Mouse (Mus musculus) urinary bladder, postnatal 14 days (tissue): Measurements from ENCODE around the gene Tpgs1.

Experiments used
- DNase-seq: peaks from one replicate; pipeline ENCODE4 v3.0.0; 2021; ENCODE audit warnings: low spot score

Gene Tpgs1

GRCm38 (mm10) chr10:79668076-79668475, 1.1 kb upstream of the Tpgs1 start:
- DNase-seq = no peak

GRCm38 (mm10) chr10:79669576-79670057, 448 bp downstream of the Tpgs1 start:
- DNase-seq = peak; percentile 73

- no peak for DNase-seq
Observed at GRCm38 (mm10) chr10:79670071-79670888, 1.1 kb downstream of the Tpgs1 start.

- no peak for DNase-seq
Observed at GRCm38 (mm10) chr10:79671396-79672087, 2.4 kb downstream of the Tpgs1 start.

- DNase-seq = no peak
Observed at GRCm38 (mm10) chr10:79672088-79672455, 2.9 kb downstream of the Tpgs1 start.

GRCm38 (mm10) chr10:79673054-79673453, 3.9 kb downstream of the Tpgs1 start:
- no peak for DNase-seq

GRCm38 (mm10) chr10:79675346-79676035, 6.3 kb downstream of the Tpgs1 start:
- DNase-seq = no peak

GRCm38 (mm10) chr10:79680606-79681495, 11.7 kb downstream of the Tpgs1 start:
- DNase-seq = no peak

GRCm38 (mm10) chr10:79681591-79682245, 12.5 kb downstream of the Tpgs1 start, which contains the start of gene Cdc34:
Gene Cdc34, plus strand, starts transcription at chr10:79682195.
- peak; percentile 99 for DNase-seq

GRCm38 (mm10) chr10:79682551-79682915, 13.4 kb downstream of the Tpgs1 start:
- DNase-seq = peak; percentile 33

GRCm38 (mm10) chr10:79682916-79683582, 13.9 kb downstream of the Tpgs1 start:
- peak; percentile 67 for DNase-seq

GRCm38 (mm10) chr10:79683726-79684640, 14.8 kb downstream of the Tpgs1 start:
- no peak for DNase-seq

- no peak for DNase-seq
Observed at GRCm38 (mm10) chr10:79684770-79685600, 15.8 kb downstream of the Tpgs1 start.

GRCm38 (mm10) chr10:79686219-79686618, 17.1 kb downstream of the Tpgs1 start:
- no peak for DNase-seq

- DNase-seq = no peak
Observed at GRCm38 (mm10) chr10:79686691-79687090, 17.5 kb downstream of the Tpgs1 start.

- no peak for DNase-seq
Observed at GRCm38 (mm10) chr10:79687513-79687912, 18.3 kb downstream of the Tpgs1 start.

- DNase-seq = no peak
Observed at GRCm38 (mm10) chr10:79688720-79689119, 19.6 kb downstream of the Tpgs1 start, which contains the start of gene Gzmm. Gene Gzmm, plus strand, starts transcription at chr10:79689020.

- DNase-seq = no peak
Observed at GRCm38 (mm10) chr10:79689178-79689577, 20.0 kb downstream of the Tpgs1 start.
